Mouse (Mus musculus) bone marrow, adult 2 months (tissue): ENCODE data around the gene Ccdc14. TPM values are rescaled to one million over a fixed set of nuclear protein-coding genes. Genes with fewer than 3 reads are reported as not detected.

Source experiments
- H3K27ac ChIP-seq: fragments of 200-500 bp; 2 replicates; pipeline ENCODE4 v1.5.1; 2012; ENCODE audit warnings: low read depth, mild to moderate bottlenecking, control low read depth, inconsistent platforms, low read length; ENCODE audit not compliant: control insufficient read depth, poor library complexity, insufficient read depth
- H3K4me1 ChIP-seq: fragments of 200-500 bp; 2 replicates; pipeline ENCODE4 v1.6.1; 2011; ENCODE audit warnings: low read length; ENCODE audit not compliant: control insufficient read depth, insufficient read depth
- H3K4me3 ChIP-seq: fragments of 200-500 bp; replicated peaks from 2 replicates; pipeline ENCODE3; 2011; ENCODE audit warnings: mild to moderate bottlenecking, low read depth, low read length, control low read depth; ENCODE audit not compliant: control insufficient read depth
- CTCF ChIP-seq: fragments of 200-500 bp; IDR thresholded peaks from 2 replicates; pipeline ENCODE4 v1.5.1; 2011; ENCODE audit warnings: low read length, control low read depth; ENCODE audit not compliant: control insufficient read depth, insufficient read depth
- POLR2A ChIP-seq: fragments of 200-500 bp; IDR thresholded peaks from 2 replicates; pipeline ENCODE4 v1.6.1; 2011; ENCODE audit warnings: low read depth, mild to moderate bottlenecking, control low read depth, low read length, borderline replicate concordance; ENCODE audit not compliant: control insufficient read depth
- WGBS: fragments of 180-500 bp; shearing (Covaris S2); methylation state at CpG from one replicate; pipeline ENCODE4 v1.1.7; 2018; 5-methylcytosine and 5-hydroxymethylcytosine counted together
- polyA plus RNA-seq: library from polyadenylated mRNA; stranded (reverse); fragments of >200 nt; gene quantifications from 2 replicates; pipeline ENCODE4 v1.2.4, GENCODE M21; 2011; ENCODE audit warnings: low replicate concordance; ENCODE audit not compliant: missing spikeins, insufficient read depth, insufficient read length

The Ccdc14 gene
- polyA plus RNA-seq, 1 experiment: 4.8 TPM

GRCm38 (mm10) chr16:34745065-34745585, 54.7 kb downstream of the Ccdc14 start, which contains the start of gene Mylk:
Gene Mylk, plus strand, starts transcription at chr16:34745210.
- Histone ChIP-seq H3K4me3 (peak within 1 kb of the TSS; percentile 50), H3K4me1 (no peaks in the 10 kb centered on the region), H3K27ac (no peak within 1 kb of the TSS; the same call in 1 of the 2 replicates)
- 2% methylated on average over 48 of the region's 48 CpGs for WGBS
- TF ChIP-seq POLR2A: peak; percentile 46; the same call in 1 of the 2 replicates
- TF ChIP-seq CTCF: no peak

GRCm38 (mm10) chr16:34748081-34748720, 57.8 kb downstream of the Ccdc14 start:
- WGBS: 64% methylated on average over 11 of the region's 11 CpGs
- Histone ChIP-seq H3K4me3 (no peak overlapping the region), H3K4me1 (no peaks in the 10 kb centered on the region), H3K27ac (no peak overlapping the region)
- no peak for TF ChIP-seq CTCF
- TF ChIP-seq POLR2A: no peak

- 84% methylated on average over 4 of the region's 4 CpGs for WGBS
- Histone ChIP-seq H3K4me1 (no peaks in the 10 kb centered on the region), H3K4me3 (no peak overlapping the region), H3K27ac (no peak overlapping the region)
- TF ChIP-seq POLR2A (no peak), CTCF (no peak)
Measured at GRCm38 (mm10) chr16:34749536-34749935, 59.1 kb downstream of the Ccdc14 start.

GRCm38 (mm10) chr16:34752026-34752425, 61.6 kb downstream of the Ccdc14 start:
- H3K4me1 ChIP-seq: no peaks in the 10 kb centered on the region; the same call in 1 of the 2 replicates
- TF ChIP-seq POLR2A (no peak), CTCF (no peak)

GRCm38 (mm10) chr16:34752977-34753376, 62.6 kb downstream of the Ccdc14 start:
- H3K4me3 ChIP-seq: no peak overlapping the region
- H3K4me1 ChIP-seq: no peaks in the 10 kb centered on the region; the same call in 1 of the 2 replicates
- TF ChIP-seq CTCF: no peak
- H3K27ac ChIP-seq: no peak overlapping the region
- 26% methylated on average over 3 of the region's 3 CpGs for WGBS

More at GRCm38 (mm10) chr16:34752026-34752425, 61.6 kb downstream of the Ccdc14 start:
- Histone ChIP-seq H3K27ac (no peak overlapping the region), H3K4me3 (no peak overlapping the region)
- 78% methylated on average over 3 of the region's 3 CpGs for WGBS

- WGBS: 64% methylated on average over 7 of the region's 7 CpGs
- H3K27ac ChIP-seq: no peak overlapping the region
- TF ChIP-seq CTCF (no peak), POLR2A (no peak)
- no peak overlapping the region for H3K4me3 ChIP-seq
- H3K4me1 ChIP-seq: no peaks in the 10 kb centered on the region; the same call in 1 of the 2 replicates
Measured at GRCm38 (mm10) chr16:34756991-34757390, 66.6 kb downstream of the Ccdc14 start.

GRCm38 (mm10) chr16:34758205-34758604, 67.8 kb downstream of the Ccdc14 start:
- H3K4me1 ChIP-seq: no peaks in the 10 kb centered on the region; the same call in 1 of the 2 replicates
- H3K4me3 ChIP-seq: no peak overlapping the region
- WGBS: 81% methylated on average over 5 of the region's 5 CpGs
- TF ChIP-seq CTCF: no peak
- TF ChIP-seq POLR2A: no peak
- H3K27ac ChIP-seq: no peak overlapping the region

GRCm38 (mm10) chr16:34763959-34764591, 73.7 kb downstream of the Ccdc14 start:
- no peak for TF ChIP-seq CTCF
- TF ChIP-seq POLR2A: no peak
- 83% methylated on average over 9 of the region's 9 CpGs for WGBS
- Histone ChIP-seq H3K27ac (no peak overlapping the region), H3K4me3 (no peak overlapping the region), H3K4me1 (no peaks in the 10 kb centered on the region)

- 60% methylated on average over 1 of the region's 1 CpGs for WGBS
- H3K4me3 ChIP-seq: no peak overlapping the region
- no peak for TF ChIP-seq POLR2A
- TF ChIP-seq CTCF: no peak
- no peaks in the 10 kb centered on the region; the same call in 1 of the 2 replicates for H3K4me1 ChIP-seq
- H3K27ac ChIP-seq: no peak overlapping the region
Measured at GRCm38 (mm10) chr16:34765666-34766065, 75.2 kb downstream of the Ccdc14 start.
